Mouse (Mus musculus) embryonic facial prominence, embryonic 11.5 days (tissue): ENCODE measurements around the gene Tmem52. TPM values are rescaled to one million over a fixed set of nuclear protein-coding genes. Genes with fewer than 3 reads are reported as not detected.

ENCODE experiments used
- ATAC-seq: fragments of 200-750 bp; cut with Nextera tagmentation; replicated peaks from 2 replicates; pipeline ENCODE4 v1.8.0; 2017; ENCODE audit warnings: low read depth; ENCODE audit not compliant: insufficient number of reproducible peaks, low FRiP score, low TSS enrichment
- DNase-seq: peaks from one replicate; pipeline ENCODE4 v3.0.0-alpha.2; 2015; ENCODE audit warnings: low spot score
- H3K27ac ChIP-seq: fragments of 300-500 bp; sonication (generic); replicated peaks from 2 replicates; pipeline ENCODE4 v1.5.1; 2014; ENCODE audit warnings: mild to moderate bottlenecking, low read depth, low read length, control low read depth
- H3K27me3 ChIP-seq: fragments of 300-500 bp; sonication (generic); 2 replicates; pipeline ENCODE4 v1.6.1; 2014; ENCODE audit warnings: mild to moderate bottlenecking, low read length, moderate library complexity, mixed read lengths; ENCODE audit not compliant: control insufficient read depth, insufficient read depth
- H3K36me3 ChIP-seq: fragments of 300-500 bp; sonication (generic); replicated peaks from 2 replicates; pipeline ENCODE4 v1.6.1; 2014; ENCODE audit warnings: low read depth, mild to moderate bottlenecking, low read length, moderate library complexity, mixed read lengths; ENCODE audit not compliant: control insufficient read depth, insufficient read depth
- H3K4me1 ChIP-seq: fragments of 300-500 bp; sonication (generic); 2 replicates; pipeline ENCODE4 v1.6.1; 2014; ENCODE audit warnings: low read length, mixed read lengths; ENCODE audit not compliant: control insufficient read depth, insufficient read depth
- H3K4me2 ChIP-seq: fragments of 300-500 bp; sonication (generic); 2 replicates; pipeline ENCODE4 v1.6.1; 2014; ENCODE audit warnings: low read depth, mild to moderate bottlenecking, control low read depth, low read length, moderate library complexity
- H3K4me3 ChIP-seq: fragments of 300-500 bp; sonication (generic); 2 replicates; pipeline ENCODE4 v1.5.1; 2014; ENCODE audit warnings: low read depth, low read length, control low read depth
- H3K9ac ChIP-seq: fragments of 300-500 bp; sonication (generic); replicated peaks from 2 replicates; pipeline ENCODE4 v1.6.1; 2014; ENCODE audit warnings: mild to moderate bottlenecking, control low read depth, low read length
- H3K9me3 ChIP-seq: fragments of 300-500 bp; sonication (generic); replicated peaks from 2 replicates; pipeline ENCODE4 v1.6.1; 2016; ENCODE audit warnings: mild to moderate bottlenecking, low read length, inconsistent platforms, mixed read lengths; ENCODE audit not compliant: control insufficient read depth
- whole genome bisulfite sequencing: fragments of 180-500 bp; shearing (Covaris S2); extraction: QIAGEN DNeasy Blood & Tissue Kit; methylation state at CpG from one replicate; pipeline ENCODE4 v1.1.7; 2014; 5-methylcytosine and 5-hydroxymethylcytosine counted together
- polyA plus RNA-seq: library from polyadenylated mRNA; unstranded; fragments of >200 nt; fragmentation: Nextera tagmentation; extraction: Ambion mirVana; gene quantifications from 2 replicates; pipeline ENCODE4 v1.2.1, GENCODE M21; 2014

The Tmem52 gene
- polyA plus RNA-seq, 1 experiment from 2014 or later: not detected

DNA sequence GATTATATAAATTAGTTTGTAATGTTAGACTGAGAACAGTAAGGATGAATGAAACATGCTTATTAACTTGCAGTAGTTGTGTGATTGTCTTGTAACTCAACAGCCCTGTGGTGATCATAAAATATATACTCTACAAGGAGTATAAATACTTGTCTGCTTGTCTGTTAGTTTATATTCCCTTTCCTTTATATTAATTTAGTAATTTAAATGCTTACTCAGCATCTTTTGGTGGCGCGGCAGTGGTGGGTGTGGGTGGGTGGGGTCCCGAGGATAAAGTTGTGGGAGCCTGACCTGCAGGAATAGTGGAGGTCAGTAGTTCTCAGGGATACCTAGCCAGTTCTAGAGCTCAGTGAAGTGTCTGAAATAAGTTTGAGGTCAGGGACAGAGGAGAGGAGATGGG is 29.0 kb downstream of the Tmem52 start:
- no peak for DNase-seq
- 91% methylated on average over 3 of the region's 3 CpGs for WGBS
- H3K27me3 ChIP-seq: no peaks in the 10 kb centered on the region

DNA sequence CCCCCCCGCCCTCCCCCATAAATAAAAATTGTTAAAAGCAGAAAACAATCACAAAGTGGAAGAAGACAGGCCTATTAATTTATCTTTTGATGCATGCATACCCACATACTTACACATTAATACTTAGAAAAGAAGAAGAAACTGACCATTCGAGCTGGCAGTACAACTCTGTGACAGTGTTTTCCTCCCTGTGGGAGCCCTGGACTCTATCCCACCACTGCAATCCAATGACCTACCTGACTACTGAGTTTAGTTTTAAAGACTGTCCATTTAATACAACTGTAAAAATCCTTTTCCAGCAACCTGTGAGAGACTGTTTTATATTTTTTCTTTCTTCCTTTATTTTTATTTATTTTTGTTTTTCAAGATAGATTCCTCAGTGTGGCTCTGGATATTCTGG is 32.2 kb downstream of the Tmem52 start:
- H3K9me3 ChIP-seq: no peaks in the 10 kb centered on the region
- WGBS: 87% methylated on average over 2 of the region's 2 CpGs
- H3K4me1 ChIP-seq: no peaks in the 10 kb centered on the region
- H3K36me3 ChIP-seq: no peaks in the 10 kb centered on the region
- ATAC-seq (no peak), DNase-seq (no peak)
- H3K27me3 ChIP-seq: no peaks in the 10 kb centered on the region
- H3K27ac ChIP-seq: no peak overlapping the region
- H3K4me2 ChIP-seq: no peak overlapping the region
- no peak overlapping the region for H3K9ac ChIP-seq
- H3K4me3 ChIP-seq: no peak overlapping the region

More for the DNA sequence above, 29.0 kb downstream of the Tmem52 start:
- Histone ChIP-seq H3K4me1 (no peaks in the 10 kb centered on the region), H3K4me2 (no peak overlapping the region), H3K9ac (no peak overlapping the region), H3K9me3 (no peaks in the 10 kb centered on the region), H3K4me3 (no peak overlapping the region), H3K27ac (no peak overlapping the region), H3K36me3 (no peaks in the 10 kb centered on the region)
- no peak for ATAC-seq

DNA sequence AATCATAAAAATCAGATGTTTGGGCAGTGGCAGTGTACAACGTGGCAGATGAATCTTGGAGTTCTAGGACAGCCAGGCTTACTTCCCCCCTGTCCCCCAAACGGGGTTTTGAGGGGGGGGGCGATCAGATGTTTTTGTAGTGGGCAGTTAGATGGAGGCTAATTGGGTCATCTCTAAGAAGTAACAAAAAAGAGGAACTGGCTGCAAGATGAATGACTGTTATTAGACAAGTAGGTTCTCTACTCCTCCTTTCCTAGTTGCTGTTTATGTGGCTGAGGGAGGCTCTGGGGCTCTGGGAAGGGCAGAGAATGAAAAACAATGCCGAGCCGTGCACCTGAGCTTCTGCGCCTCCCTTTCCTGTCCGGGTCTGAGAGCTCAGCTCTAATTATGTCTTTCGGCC is 36.2 kb downstream of the Tmem52 start:
- Histone ChIP-seq H3K36me3 (no peaks in the 10 kb centered on the region), H3K4me1 (no peaks in the 10 kb centered on the region), H3K4me3 (no peak overlapping the region), H3K27ac (no peak overlapping the region), H3K4me2 (no peak overlapping the region), H3K9me3 (no peaks in the 10 kb centered on the region), H3K27me3 (no peaks in the 10 kb centered on the region), H3K9ac (no peak overlapping the region)
- no peak for DNase-seq
- WGBS: 69% methylated on average over 8 of the region's 8 CpGs
- ATAC-seq: no peak

DNA sequence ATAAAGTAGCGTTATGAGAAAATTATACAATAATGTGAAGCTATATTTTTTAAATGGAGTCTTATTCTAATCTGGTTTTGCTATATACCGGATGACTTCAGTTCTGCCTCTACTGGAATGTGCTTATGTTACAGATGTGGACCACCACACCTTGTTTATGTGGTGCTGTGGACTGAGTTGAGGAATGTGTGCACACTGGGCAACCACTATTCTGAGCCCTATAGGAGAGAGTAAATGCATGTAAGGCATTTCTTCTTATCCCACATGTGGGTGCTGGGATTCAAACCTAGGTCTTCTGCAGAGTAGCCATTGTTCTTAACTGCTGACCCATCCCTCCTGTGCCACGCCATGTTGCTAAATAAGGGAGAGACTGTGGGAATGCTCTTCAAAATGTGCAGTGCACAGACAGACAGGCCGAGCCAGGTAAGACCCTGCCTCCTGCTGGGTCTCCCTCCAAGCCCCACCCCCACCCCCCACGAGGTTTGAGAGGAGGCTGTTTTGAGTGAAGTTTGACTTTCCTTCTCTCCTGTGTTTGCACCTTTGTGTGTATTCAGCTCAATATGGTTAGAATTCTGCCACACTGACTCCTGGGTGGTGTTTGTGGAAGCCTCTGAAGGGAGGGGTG is 36.9 kb downstream of the Tmem52 start:
- Histone ChIP-seq H3K9me3 (no peaks in the 10 kb centered on the region), H3K4me3 (no peak overlapping the region), H3K9ac (no peak overlapping the region), H3K4me1 (no peaks in the 10 kb centered on the region), H3K27ac (no peak overlapping the region), H3K4me2 (no peak overlapping the region), H3K27me3 (no peaks in the 10 kb centered on the region), H3K36me3 (no peaks in the 10 kb centered on the region)
- ATAC-seq: no peak; the same call in 1 of the 2 replicates
- no peak for DNase-seq
- WGBS: 95% methylated on average over 5 of the region's 5 CpGs

DNA sequence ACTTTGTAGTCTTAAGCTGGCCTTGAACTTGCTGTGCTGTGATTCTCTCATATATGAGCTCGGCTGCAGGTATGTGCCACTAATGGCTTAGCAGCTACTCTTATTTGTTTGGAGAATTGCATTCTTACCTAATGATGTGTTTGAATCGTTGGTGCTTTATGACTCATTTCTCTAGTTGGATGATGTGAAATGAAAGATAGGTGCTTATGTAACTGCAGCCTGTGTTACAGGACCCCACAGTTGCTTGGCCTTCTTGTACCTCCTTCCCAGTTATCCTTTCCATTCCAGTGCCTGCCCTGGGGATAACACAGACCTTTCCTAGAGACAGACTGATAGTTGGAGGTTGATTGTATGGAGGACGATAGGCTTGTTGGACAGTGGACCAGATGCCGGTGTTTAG is 39.7 kb downstream of the Tmem52 start:
- 92% methylated on average over 4 of the region's 4 CpGs for WGBS
- H3K4me3 ChIP-seq: no peak overlapping the region
- H3K9me3 ChIP-seq: no peaks in the 10 kb centered on the region
- H3K27me3 ChIP-seq: no peaks in the 10 kb centered on the region
- H3K27ac ChIP-seq: no peak overlapping the region
- H3K36me3 ChIP-seq: no peaks in the 10 kb centered on the region
- no peak for ATAC-seq
- H3K9ac ChIP-seq: no peak overlapping the region
- no peaks in the 10 kb centered on the region for H3K4me1 ChIP-seq
- DNase-seq: no peak
- no peak overlapping the region for H3K4me2 ChIP-seq

DNA sequence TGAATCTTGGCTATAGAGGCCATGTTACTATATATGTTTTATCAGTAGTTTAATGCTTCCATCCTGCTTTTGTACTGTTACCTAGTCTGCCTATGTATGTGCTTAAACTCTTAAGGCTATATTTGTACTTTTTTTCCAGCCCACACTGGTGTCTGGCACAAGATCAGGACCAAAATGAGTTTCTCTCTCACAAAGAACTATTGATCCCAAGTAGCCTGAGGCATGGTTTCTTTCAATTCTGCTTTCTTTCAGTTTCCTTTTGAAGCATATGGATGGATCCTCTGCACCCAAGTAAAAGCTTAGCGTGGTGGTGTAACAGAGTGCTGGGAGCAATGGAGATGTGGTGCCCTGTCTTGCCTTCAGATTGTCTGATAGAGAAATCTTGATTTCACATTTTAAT is 42.1 kb downstream of the Tmem52 start:
- Histone ChIP-seq H3K9me3 (no peaks in the 10 kb centered on the region), H3K27ac (no peak overlapping the region), H3K4me3 (no peak overlapping the region), H3K4me1 (no peaks in the 10 kb centered on the region), H3K36me3 (no peaks in the 10 kb centered on the region), H3K27me3 (no peaks in the 10 kb centered on the region), H3K9ac (no peak overlapping the region), H3K4me2 (no peak overlapping the region)
- WGBS: 47% methylated on average over 1 of the region's 1 CpGs
- no peak for ATAC-seq
- no peak for DNase-seq

DNA sequence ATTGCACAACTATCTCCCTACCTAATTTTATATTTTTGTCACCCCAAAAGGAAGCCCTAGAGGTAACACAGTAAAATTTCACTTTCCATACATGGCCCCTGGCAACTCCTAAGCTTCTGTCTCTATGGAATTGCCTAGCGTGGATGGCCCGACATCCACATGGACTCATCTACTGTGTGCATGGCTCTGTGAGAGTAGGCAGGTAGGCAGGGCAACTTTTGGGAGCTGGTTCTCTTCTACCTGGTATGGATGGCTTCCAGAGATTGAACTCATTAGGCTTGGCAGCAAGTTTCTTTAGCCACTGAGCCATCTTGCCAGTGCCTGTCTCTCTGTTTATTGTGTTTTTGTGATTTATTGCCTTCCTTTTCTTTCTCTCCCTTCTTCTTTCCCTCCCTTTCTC is 45.9 kb downstream of the Tmem52 start:
- Histone ChIP-seq H3K4me2 (no peak overlapping the region), H3K9me3 (no peaks in the 10 kb centered on the region), H3K27me3 (no peaks in the 10 kb centered on the region), H3K9ac (no peak overlapping the region), H3K4me1 (no peaks in the 10 kb centered on the region), H3K36me3 (no peaks in the 10 kb centered on the region), H3K27ac (no peak overlapping the region), H3K4me3 (no peak overlapping the region)
- 93% methylated on average over 2 of the region's 2 CpGs for WGBS
- DNase-seq (no peak), ATAC-seq (no peak)

DNA sequence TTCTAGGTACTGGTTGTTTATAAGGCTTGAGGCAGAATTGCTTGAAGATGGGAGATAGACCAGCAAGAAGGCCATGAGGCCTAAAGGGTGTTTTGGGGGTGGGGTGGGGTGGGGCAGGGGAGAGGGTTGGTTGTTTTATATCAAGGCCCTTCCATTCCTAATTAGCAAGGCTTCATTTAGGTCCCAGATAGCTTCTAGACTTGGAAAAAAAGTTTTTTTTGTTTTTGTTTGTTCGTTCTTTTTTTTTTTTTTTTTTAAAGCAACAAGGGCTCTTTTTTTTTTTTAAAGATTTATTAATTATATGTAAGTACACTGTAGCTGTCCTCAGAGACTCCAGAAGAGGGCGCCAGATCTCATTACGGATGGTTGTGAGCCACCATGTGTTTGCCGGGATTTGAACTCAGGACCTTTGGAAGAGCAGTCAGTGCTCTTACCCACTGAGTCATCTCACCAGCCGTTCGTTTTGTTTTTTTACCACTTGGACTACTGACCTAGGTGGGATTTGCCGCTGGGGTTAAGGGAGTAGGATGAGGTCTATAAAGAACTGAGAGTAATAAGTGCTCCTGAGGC is 49.1 kb downstream of the Tmem52 start:
- DNase-seq (no peak), ATAC-seq (no peak)
- H3K9ac ChIP-seq: no peak overlapping the region
- H3K27me3 ChIP-seq: no peaks in the 10 kb centered on the region
- no peaks in the 10 kb centered on the region for H3K9me3 ChIP-seq
- H3K27ac ChIP-seq: no peak overlapping the region
- no peak overlapping the region for H3K4me3 ChIP-seq
- no peaks in the 10 kb centered on the region for H3K36me3 ChIP-seq
- no peaks in the 10 kb centered on the region for H3K4me1 ChIP-seq
- no peak overlapping the region for H3K4me2 ChIP-seq
- WGBS: 87% methylated on average over 7 of the region's 7 CpGs
